Mouse (Mus musculus) bone marrow macrophage, adult 2 months (primary cell): Measurements from ENCODE around the gene Gtf2ird2.

ENCODE experiments used
- CTCF ChIP-seq: IDR thresholded peaks from 2 replicates; pipeline ENCODE4 v1.5.1; 2012; ENCODE audit warnings: low read depth, mild to moderate bottlenecking, low read length, moderate library complexity
- POLR2A ChIP-seq: IDR thresholded peaks from 2 replicates; pipeline ENCODE4 v1.6.1; 2012; ENCODE audit warnings: mild to moderate bottlenecking, low read depth, low read length, borderline replicate concordance

- no peak for TF ChIP-seq POLR2A
- TF ChIP-seq CTCF, result no peak
These were observed 70.0 kb downstream of the Gtf2ird2 start for GRCm38 (mm10) chr5:134253806-134254205.
